Mouse (Mus musculus) heart, adult 9 months (tissue): ENCODE results near the gene Olfr153.
"Not testable (repeated sequence)": the region's sequence is repeated elsewhere in the genome, so short reads cannot be mapped to it uniquely, and the experiment has no call there.

Experiments
- DNase-seq, 2 experiments: peaks; one replicate each; pipeline ENCODE4 v3.0.0; 2022; ENCODE audit warnings: low spot score in 2 of 2

Gene Olfr153

DNA sequence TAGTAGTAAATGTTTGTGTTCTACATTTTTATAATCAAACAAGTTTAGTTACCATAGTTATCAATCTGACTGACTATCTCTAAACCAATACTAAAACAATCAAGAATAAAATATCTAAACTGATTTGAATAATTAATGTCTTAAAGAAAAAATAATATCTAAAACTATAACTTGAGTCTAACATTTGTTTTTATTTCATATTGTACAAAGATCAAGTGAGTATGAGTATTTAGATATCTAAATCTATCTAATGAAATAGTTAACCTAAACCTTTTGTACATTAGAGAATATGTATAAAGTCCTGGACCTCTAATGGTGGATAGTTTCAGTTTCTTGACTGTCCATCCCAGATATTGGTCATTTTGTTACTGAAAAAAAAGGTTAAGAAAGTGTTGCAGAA lies at the start of gene Olfr153:
Gene Olfr153, plus strand, starts transcription at position 301 of the 400 bp plus-strand sequence.
- no peak for DNase-seq

GRCm38 (mm10) chr2:87482276-87482675 lies 49.3 kb upstream of the Olfr153 start:
- DNase-seq = no peak

DNA sequence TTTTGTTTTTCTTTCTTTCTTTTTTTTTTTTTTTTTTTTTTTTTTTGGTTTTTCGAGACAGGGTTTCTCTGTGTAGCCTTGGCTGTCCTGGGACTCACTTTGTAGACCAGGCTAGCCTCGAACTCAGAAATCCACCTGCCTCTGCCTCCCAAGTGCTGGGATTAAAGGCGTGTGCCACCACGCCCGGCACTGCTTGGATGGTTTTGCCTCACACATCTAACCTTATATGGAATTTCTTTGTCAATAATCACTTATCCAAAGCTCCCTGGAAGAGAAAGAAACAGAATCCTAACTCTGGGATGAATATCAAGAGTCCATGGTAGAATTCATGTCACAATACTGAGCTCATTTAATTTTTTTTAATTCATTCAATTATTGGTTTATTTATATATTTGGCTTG lies 34.6 kb upstream of the Olfr153 start, which contains the start of gene Pramel7:
Gene Pramel7, minus strand, starts transcription at position 101 of the 400 bp plus-strand sequence.
- DNase-seq = not testable (repeated sequence)

GRCm38 (mm10) chr2:87506265-87506664 lies 25.3 kb upstream of the Olfr153 start, which contains the start of gene Pramel6:
TSS of gene Pramel6 (plus strand) at chr2:87506565.
- DNase-seq = no peak

DNA sequence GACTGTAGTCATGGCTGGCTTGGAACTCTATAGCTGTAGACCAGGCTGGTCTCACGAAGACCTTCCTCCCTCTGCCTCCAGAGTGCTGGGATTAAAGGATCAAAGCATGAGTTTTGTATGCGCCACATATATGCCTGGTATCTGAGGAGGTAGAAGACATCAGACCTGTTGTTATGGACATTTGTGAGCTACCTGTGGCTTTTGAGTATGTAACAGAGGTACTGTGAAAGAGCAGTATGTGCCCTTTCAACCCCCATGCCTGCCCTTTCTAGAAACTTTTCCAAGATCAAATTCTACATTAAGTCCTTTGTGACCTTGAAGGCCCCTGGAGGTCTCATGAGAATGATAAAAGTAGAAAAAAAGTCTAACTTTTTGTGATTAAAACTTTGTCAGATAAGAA lies 16.6 kb upstream of the Olfr153 start:
- DNase-seq = no peak

GRCm38 (mm10) chr2:87515457-87516060 lies 16.0 kb upstream of the Olfr153 start:
- no peak for DNase-seq

- no peak for DNase-seq
Measured at GRCm38 (mm10) chr2:87516581-87516980, 15.0 kb upstream of the Olfr153 start.

GRCm38 (mm10) chr2:87520651-87521050 lies 10.9 kb upstream of the Olfr153 start:
- DNase-seq = peak; percentile 3 to 40

GRCm38 (mm10) chr2:87525899-87526616 lies 5.5 kb upstream of the Olfr153 start:
- DNase-seq = not testable (repeated sequence)

DNA sequence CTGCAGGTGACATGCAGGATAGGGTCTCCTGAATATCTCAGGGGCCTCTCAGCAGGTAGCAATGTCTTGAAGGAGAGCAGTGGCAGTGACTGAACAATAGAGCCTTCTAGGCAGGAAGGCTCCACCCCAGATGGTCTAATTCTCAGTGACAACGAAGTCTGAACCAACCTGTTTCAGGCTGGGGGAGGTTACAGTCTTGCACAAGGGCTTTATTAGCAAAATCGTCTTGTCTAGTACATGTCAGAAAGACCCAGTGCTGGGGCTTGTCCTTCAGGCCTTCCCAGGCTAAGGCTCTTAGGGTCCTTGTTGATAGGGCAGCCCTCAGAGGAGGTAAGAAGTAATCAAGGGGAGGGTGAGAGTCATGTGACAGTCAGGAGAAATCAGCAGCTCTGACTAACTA lies 3.2 kb downstream of the Olfr153 start:
- DNase-seq = no peak

GRCm38 (mm10) chr2:87545442-87545841 lies 13.8 kb downstream of the Olfr153 start, which contains the start of gene Olfr1128:
TSS of gene Olfr1128 (minus strand) at chr2:87545542.
- DNase-seq = no peak

GRCm38 (mm10) chr2:87573602-87574001 lies 42.0 kb downstream of the Olfr153 start, which contains the start of gene Olfr1129:
TSS of gene Olfr1129 (plus strand) at chr2:87573902.
- not testable (repeated sequence) for DNase-seq
